Mouse (Mus musculus): ENCODE results near the gene Apba3. TPM values are rescaled to one million over a fixed set of nuclear protein-coding genes. Genes with fewer than 3 reads are reported as not detected.

Gene Apba3
- polyA plus RNA-seq, 1 experiment from 2014 or later = 83.1 TPM

- peaks cover 30% of the 10 kb centered on the region for H3K36me3 ChIP-seq (ENCODE audit: control insufficient read depth, insufficient read depth, low read length)
- no peak overlapping the region for H3K4me2 ChIP-seq (ENCODE audit: low read depth, low read length)
- 92% methylated on average over 21 of the region's 21 CpGs for WGBS
- no peak overlapping the region for H3K9ac ChIP-seq (ENCODE audit: low read depth, low read length)
- ATAC-seq = no peak
- H3K27ac ChIP-seq (ENCODE audit: low read length) = no peak overlapping the region
- no peaks in the 10 kb centered on the region for H3K9me3 ChIP-seq (ENCODE audit: control insufficient read depth, low read length)
- H3K4me1 ChIP-seq (ENCODE audit: control insufficient read depth, insufficient read depth, low read length) = peaks cover 28% of the 10 kb centered on the region
- H3K27me3 ChIP-seq (replicated peaks; ENCODE audit: control insufficient read depth, insufficient read depth, low read length) = no peaks in the 10 kb centered on the region
- no peak overlapping the region for H3K4me3 ChIP-seq (ENCODE audit: low read length)
Observed at GRCm38 (mm10) chr10:81306837-81307682, 40.3 kb downstream of the Apba3 start.

- H3K9me3 ChIP-seq (ENCODE audit: control insufficient read depth, low read length) = no peaks in the 10 kb centered on the region
- 91% methylated on average over 5 of the region's 5 CpGs for WGBS
- peaks cover 5% of the 10 kb centered on the region; the same call in 1 of the 2 replicates for H3K4me1 ChIP-seq (ENCODE audit: control insufficient read depth, insufficient read depth, low read length)
- no peak for ATAC-seq
- no peak overlapping the region for H3K27ac ChIP-seq (ENCODE audit: low read length)
- H3K4me2 ChIP-seq (ENCODE audit: low read depth, low read length) = no peak overlapping the region
- H3K9ac ChIP-seq (ENCODE audit: low read depth, low read length) = no peak overlapping the region
- no peaks in the 10 kb centered on the region for H3K27me3 ChIP-seq (replicated peaks; ENCODE audit: control insufficient read depth, insufficient read depth, low read length)
- no peak overlapping the region for H3K4me3 ChIP-seq (ENCODE audit: low read length)
- peaks cover 39% of the 10 kb centered on the region for H3K36me3 ChIP-seq (ENCODE audit: control insufficient read depth, insufficient read depth, low read length)
Observed at GRCm38 (mm10) chr10:81309571-81309970, 42.8 kb downstream of the Apba3 start.

- no peak for ATAC-seq
- 89% methylated on average over 13 of the region's 13 CpGs for WGBS
- Histone ChIP-seq H3K27me3 (replicated peaks; ENCODE audit: control insufficient read depth, insufficient read depth, low read length) (no peaks in the 10 kb centered on the region), H3K4me1 (ENCODE audit: control insufficient read depth, insufficient read depth, low read length) (peaks cover 24% of the 10 kb centered on the region), H3K9me3 (ENCODE audit: control insufficient read depth, low read length) (no peaks in the 10 kb centered on the region), H3K27ac (ENCODE audit: low read length) (no peak overlapping the region), H3K36me3 (ENCODE audit: control insufficient read depth, insufficient read depth, low read length) (peaks cover 24% of the 10 kb centered on the region), H3K4me2 (ENCODE audit: low read depth, low read length) (no peak overlapping the region), H3K4me3 (ENCODE audit: low read length) (no peak overlapping the region), H3K9ac (ENCODE audit: low read depth, low read length) (no peak overlapping the region)
Observed at GRCm38 (mm10) chr10:81313581-81313980, 46.8 kb downstream of the Apba3 start.

- Histone ChIP-seq H3K27me3 (replicated peaks; ENCODE audit: control insufficient read depth, insufficient read depth, low read length) (no peaks in the 10 kb centered on the region), H3K4me3 (ENCODE audit: low read length) (no peak overlapping the region), H3K4me2 (ENCODE audit: low read depth, low read length) (no peak overlapping the region), H3K4me1 (ENCODE audit: control insufficient read depth, insufficient read depth, low read length) (peaks cover 30% of the 10 kb centered on the region), H3K9ac (ENCODE audit: low read depth, low read length) (no peak overlapping the region), H3K27ac (ENCODE audit: low read length) (no peak overlapping the region), H3K36me3 (ENCODE audit: control insufficient read depth, insufficient read depth, low read length) (peaks cover 21% of the 10 kb centered on the region), H3K9me3 (ENCODE audit: control insufficient read depth, low read length) (no peaks in the 10 kb centered on the region)
- 78% methylated on average over 7 of the region's 7 CpGs for whole genome bisulfite sequencing
- ATAC-seq = no peak
Observed at GRCm38 (mm10) chr10:81314201-81314600, 47.4 kb downstream of the Apba3 start.

GRCm38 (mm10) chr10:81315587-81315986, 48.8 kb downstream of the Apba3 start:
- Histone ChIP-seq H3K4me2 (ENCODE audit: low read depth, low read length) (no peak overlapping the region), H3K4me3 (ENCODE audit: low read length) (no peak overlapping the region), H3K9ac (ENCODE audit: low read depth, low read length) (no peak overlapping the region), H3K4me1 (ENCODE audit: control insufficient read depth, insufficient read depth, low read length) (peaks cover 35% of the 10 kb centered on the region), H3K27ac (ENCODE audit: low read length) (no peak overlapping the region), H3K27me3 (replicated peaks; ENCODE audit: control insufficient read depth, insufficient read depth, low read length) (no peaks in the 10 kb centered on the region), H3K36me3 (ENCODE audit: control insufficient read depth, insufficient read depth, low read length) (peaks cover 21% of the 10 kb centered on the region), H3K9me3 (ENCODE audit: control insufficient read depth, low read length) (no peaks in the 10 kb centered on the region)
- 91% methylated on average over 16 of the region's 16 CpGs for WGBS
- ATAC-seq = no peak

GRCm38 (mm10) chr10:81316338-81317060, 49.7 kb downstream of the Apba3 start:
- Histone ChIP-seq H3K27ac (ENCODE audit: low read length) (peak overlapping the region; percentile 23), H3K36me3 (ENCODE audit: control insufficient read depth, insufficient read depth, low read length) (peaks cover 17% of the 10 kb centered on the region), H3K9me3 (ENCODE audit: control insufficient read depth, low read length) (no peaks in the 10 kb centered on the region), H3K4me1 (ENCODE audit: control insufficient read depth, insufficient read depth, low read length) (peaks cover 35% of the 10 kb centered on the region), H3K27me3 (replicated peaks; ENCODE audit: control insufficient read depth, insufficient read depth, low read length) (no peaks in the 10 kb centered on the region), H3K4me2 (ENCODE audit: low read depth, low read length) (peak overlapping the region; percentile 67), H3K9ac (ENCODE audit: low read depth, low read length) (peak overlapping the region; percentile 70), H3K4me3 (ENCODE audit: low read length) (peak overlapping the region; percentile 43)
- ATAC-seq = no peak
- WGBS = 52% methylated on average over 16 of the region's 16 CpGs

- Histone ChIP-seq H3K4me1 (ENCODE audit: control insufficient read depth, insufficient read depth, low read length) (peaks cover 42% of the 10 kb centered on the region), H3K9ac (ENCODE audit: low read depth, low read length) (peak overlapping the region; percentile 70), H3K27ac (ENCODE audit: low read length) (peak overlapping the region; percentile 76), H3K4me3 (ENCODE audit: low read length) (peak overlapping the region; percentile 43), H3K9me3 (ENCODE audit: control insufficient read depth, low read length) (no peaks in the 10 kb centered on the region), H3K4me2 (ENCODE audit: low read depth, low read length) (peak overlapping the region; percentile 67), H3K36me3 (ENCODE audit: control insufficient read depth, insufficient read depth, low read length) (peaks cover 14% of the 10 kb centered on the region), H3K27me3 (replicated peaks; ENCODE audit: control insufficient read depth, insufficient read depth, low read length) (no peaks in the 10 kb centered on the region)
- 18% methylated on average over 20 of the region's 20 CpGs for WGBS
- peak; percentile 14 for ATAC-seq
Observed at GRCm38 (mm10) chr10:81317273-81317672, 50.5 kb downstream of the Apba3 start.

- Histone ChIP-seq H3K27ac (ENCODE audit: low read length) (peak overlapping the region; percentile 94; the same call in 1 of the 2 replicates), H3K4me2 (ENCODE audit: low read depth, low read length) (peak overlapping the region; percentile 57), H3K4me1 (ENCODE audit: control insufficient read depth, insufficient read depth, low read length) (peaks cover 46% of the 10 kb centered on the region), H3K9ac (ENCODE audit: low read depth, low read length) (peak overlapping the region; percentile 72), H3K9me3 (ENCODE audit: control insufficient read depth, low read length) (no peaks in the 10 kb centered on the region), H3K36me3 (ENCODE audit: control insufficient read depth, insufficient read depth, low read length) (peaks cover 16% of the 10 kb centered on the region), H3K27me3 (replicated peaks; ENCODE audit: control insufficient read depth, insufficient read depth, low read length) (no peaks in the 10 kb centered on the region), H3K4me3 (ENCODE audit: low read length) (no peak overlapping the region)
- ATAC-seq = no peak
- 93% methylated on average over 13 of the region's 13 CpGs for WGBS
Observed at GRCm38 (mm10) chr10:81318589-81319329, 52.0 kb downstream of the Apba3 start.

- no peak for ATAC-seq
- no peaks in the 10 kb centered on the region for H3K9me3 ChIP-seq (ENCODE audit: control insufficient read depth, low read length)
- peak overlapping the region; percentile 57 for H3K4me2 ChIP-seq (ENCODE audit: low read depth, low read length)
- peak overlapping the region; percentile 94 for H3K27ac ChIP-seq (ENCODE audit: low read length)
- peak overlapping the region; percentile 72 for H3K9ac ChIP-seq (ENCODE audit: low read depth, low read length)
- H3K4me3 ChIP-seq (ENCODE audit: low read length) = peak overlapping the region; percentile 94
- H3K36me3 ChIP-seq (ENCODE audit: control insufficient read depth, insufficient read depth, low read length) = peaks cover 22% of the 10 kb centered on the region
- H3K4me1 ChIP-seq (ENCODE audit: control insufficient read depth, insufficient read depth, low read length) = peaks cover 46% of the 10 kb centered on the region
- 35% methylated on average over 8 of the region's 8 CpGs for WGBS
- no peaks in the 10 kb centered on the region for H3K27me3 ChIP-seq (replicated peaks; ENCODE audit: control insufficient read depth, insufficient read depth, low read length)
Observed at GRCm38 (mm10) chr10:81319330-81319699, 52.6 kb downstream of the Apba3 start.

All from intestine, embryonic 16.5 days (tissue).